Mouse (Mus musculus): Measurements from ENCODE around the gene Mark1.

Mark1 gene

DNA sequence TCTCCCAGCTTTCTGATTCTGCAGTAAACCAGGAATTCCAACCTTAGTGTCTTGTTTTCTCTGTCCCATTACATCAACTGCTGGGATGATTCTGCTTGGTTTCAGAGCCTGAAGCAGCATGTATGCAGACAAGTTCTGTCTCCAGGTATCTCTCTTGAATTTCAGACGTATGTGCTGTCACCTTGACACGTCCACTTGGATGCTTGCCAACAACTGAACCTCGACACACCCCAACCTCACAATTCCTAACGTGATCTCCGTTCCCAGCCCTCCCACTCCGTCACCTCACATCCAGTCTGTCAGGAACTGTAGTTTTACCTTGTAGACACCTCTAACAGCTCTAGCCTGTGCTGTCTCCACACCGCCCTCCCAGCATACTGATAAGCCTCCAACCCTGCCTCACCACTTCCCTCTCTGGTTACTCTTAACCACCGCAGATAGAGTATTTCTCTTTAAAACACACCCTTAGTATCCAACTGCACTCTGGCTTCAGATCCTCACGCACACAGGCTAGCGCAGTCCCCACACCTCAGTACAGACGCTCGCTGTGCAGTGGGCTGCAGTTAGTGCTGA, 36.2 kb downstream of the Mark1 start:
- no peak for DNase-seq (ENCODE audit: low read depth, low spot score)

DNA sequence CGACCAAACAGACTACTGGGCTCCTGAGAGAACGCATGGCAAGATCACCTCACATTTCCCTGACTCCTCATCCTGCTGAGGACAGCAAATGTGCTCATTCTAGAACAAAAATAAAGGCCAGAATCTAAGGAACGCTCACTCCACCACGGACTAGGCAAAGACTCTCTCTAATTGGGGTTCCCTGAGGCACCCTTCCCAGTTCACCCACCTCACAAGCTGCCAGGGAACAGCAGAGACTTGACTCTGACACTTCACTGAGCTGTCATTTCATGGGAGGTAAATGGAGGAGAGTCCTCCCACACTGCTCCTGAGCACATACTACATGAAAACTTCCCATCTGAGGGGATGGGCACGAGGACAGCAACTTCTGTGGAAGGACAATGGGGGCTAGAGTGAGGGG, 37.5 kb downstream of the Mark1 start:
- DNase-seq (ENCODE audit: low read depth, low spot score): no peak

GRCm38 (mm10) chr1:184958818-184959217, 40.6 kb downstream of the Mark1 start:
- no peak for DNase-seq (ENCODE audit: low read depth, low spot score)

- no peak for DNase-seq (ENCODE audit: low read depth, low spot score)
Measured at GRCm38 (mm10) chr1:184958388-184958787, 41.0 kb downstream of the Mark1 start.

- DNase-seq (ENCODE audit: low read depth, low spot score): no peak
Measured at GRCm38 (mm10) chr1:184951758-184952157, 47.6 kb downstream of the Mark1 start.

- no peak for DNase-seq (ENCODE audit: low read depth, low spot score)
Measured at GRCm38 (mm10) chr1:184951057-184951456, 48.3 kb downstream of the Mark1 start.

- no peak for DNase-seq (ENCODE audit: low read depth, low spot score)
Measured at GRCm38 (mm10) chr1:184938106-184938505, 61.3 kb downstream of the Mark1 start.

DNA sequence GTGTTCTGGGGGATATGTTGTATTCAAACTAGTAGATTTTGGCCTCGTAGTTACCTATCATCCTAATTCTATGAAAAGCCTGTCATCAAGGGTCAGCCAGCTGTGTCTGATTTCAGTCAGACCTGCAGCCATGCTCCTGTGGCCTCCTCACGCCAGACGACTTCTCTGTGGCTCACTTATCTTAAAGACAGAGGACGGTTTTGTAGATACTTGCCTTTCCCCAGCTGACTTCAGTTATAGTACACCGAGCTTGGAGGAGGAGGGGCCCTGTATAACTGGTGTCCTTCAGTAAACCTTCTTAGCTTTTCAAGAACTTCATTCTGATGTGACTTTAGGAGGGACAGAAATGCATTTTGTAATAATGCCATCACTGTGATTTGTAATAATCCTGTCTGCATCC, 63.4 kb downstream of the Mark1 start:
- no peak for DNase-seq (ENCODE audit: low read depth, low spot score)

DNA sequence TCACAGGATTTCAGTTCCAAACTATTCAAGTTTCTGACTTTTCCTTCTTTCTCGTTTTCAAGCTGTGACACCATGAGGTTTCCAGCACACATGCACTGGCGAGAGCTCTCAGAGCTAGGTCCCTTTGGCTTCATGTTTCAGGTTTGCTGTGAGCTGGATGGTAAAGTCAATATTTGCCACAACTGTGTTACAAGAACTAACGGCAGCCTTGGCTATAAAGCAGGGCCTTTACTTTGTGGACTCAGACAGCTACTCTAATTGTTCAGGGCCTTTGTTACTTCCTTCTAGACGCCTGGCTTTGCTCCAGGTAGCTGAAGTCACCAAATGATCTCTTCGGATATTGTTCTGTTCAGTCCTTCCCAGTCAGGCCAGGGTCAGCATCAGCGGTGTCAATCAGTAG, 63.9 kb downstream of the Mark1 start:
- DNase-seq (ENCODE audit: low read depth, low spot score): no peak

- DNase-seq (ENCODE audit: low read depth, low spot score): no peak
Measured at GRCm38 (mm10) chr1:184931097-184931496, 68.3 kb downstream of the Mark1 start.

DNA sequence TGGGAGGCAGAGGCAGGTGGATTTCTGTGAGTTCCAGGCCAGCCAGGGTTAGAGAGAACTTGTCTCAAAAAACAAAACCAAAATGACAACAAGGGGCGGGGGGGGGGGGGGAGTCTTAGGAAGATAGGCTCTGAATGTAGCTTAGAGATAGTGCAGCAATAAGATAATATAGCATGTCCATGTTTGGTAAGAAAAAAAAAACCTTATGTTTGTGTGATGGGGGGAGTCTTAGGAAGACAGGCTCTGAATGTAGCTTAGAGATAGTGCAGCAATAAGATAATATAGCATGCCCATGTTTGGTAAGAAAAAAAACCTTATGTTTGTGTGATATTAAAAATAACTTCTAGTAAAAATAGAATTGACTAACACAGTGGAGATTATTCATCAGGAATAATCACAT, 71.0 kb downstream of the Mark1 start:
- DNase-seq (ENCODE audit: low read depth, low spot score): no peak

GRCm38 (mm10) chr1:184927911-184928310, 71.5 kb downstream of the Mark1 start:
- DNase-seq (ENCODE audit: low read depth, low spot score): no peak

DNA sequence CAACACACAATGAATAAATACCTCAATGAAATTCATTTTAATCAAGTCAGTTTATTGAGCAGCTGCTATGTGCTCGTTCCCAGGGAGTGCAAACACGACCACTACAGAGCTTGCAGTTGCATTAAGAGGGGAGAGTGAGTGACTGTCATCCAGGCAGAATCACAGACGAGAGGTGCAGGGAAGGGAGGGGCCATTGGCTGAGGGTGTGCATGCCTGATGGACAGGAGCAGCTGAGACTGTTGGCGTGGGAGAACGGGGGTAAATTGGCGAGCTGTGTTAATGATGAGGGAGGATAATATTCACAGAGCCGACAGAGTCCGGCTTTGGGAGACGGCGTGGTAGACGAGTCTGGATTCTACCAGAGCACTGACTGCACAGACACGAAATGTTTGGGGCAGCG, 76.5 kb downstream of the Mark1 start:
- DNase-seq (ENCODE audit: low read depth, low spot score): no peak

- DNase-seq (ENCODE audit: low read depth, low spot score): no peak
Measured at GRCm38 (mm10) chr1:184920057-184920456, 79.3 kb downstream of the Mark1 start.

- no peak for DNase-seq (ENCODE audit: low read depth, low spot score)
Measured at GRCm38 (mm10) chr1:184918227-184918888, 81.0 kb downstream of the Mark1 start.

- DNase-seq (ENCODE audit: low read depth, low spot score): no peak
Measured at GRCm38 (mm10) chr1:184912336-184912735, 87.0 kb downstream of the Mark1 start.

DNA sequence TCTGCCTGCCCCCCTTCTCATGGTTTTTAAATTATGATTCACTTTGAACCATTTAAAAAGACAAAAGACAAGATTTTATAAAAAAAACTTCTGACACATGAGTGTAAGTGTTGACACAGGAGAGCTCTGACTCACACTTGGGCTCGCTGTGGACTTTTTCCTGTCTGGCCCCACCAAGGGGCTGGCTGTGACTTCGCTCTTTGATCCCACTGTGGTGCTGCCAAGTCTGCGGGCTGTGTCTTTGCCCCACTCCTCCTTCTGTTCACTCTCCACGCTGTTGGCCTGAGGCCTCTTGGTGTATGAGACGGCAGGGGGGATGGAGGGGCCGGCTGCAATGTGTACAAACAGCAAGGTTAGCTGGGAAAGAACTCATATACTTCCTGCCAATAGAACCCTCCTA, 87.5 kb downstream of the Mark1 start:
- no peak for DNase-seq (ENCODE audit: low read depth, low spot score)

DNA sequence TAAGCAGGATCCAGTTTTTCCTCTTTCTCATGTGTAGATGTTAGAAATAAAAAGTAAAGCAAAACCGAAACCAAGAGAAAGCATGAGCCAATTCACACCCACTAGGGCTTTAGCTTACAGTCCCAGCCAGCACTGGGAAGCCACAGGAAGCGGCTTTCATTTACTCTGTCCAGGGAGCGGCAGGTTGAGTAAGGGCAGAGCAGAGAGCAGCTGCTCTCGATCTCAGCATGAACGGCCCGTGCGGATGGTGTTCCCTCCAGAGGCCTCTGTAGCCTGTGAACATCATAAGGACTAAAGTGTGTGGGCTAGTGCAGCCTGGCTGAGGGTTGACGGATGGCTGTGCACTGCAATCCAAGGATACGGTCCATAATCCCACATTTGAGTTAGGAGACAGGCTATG, 90.8 kb downstream of the Mark1 start:
- DNase-seq (ENCODE audit: low read depth, low spot score): no peak

DNA sequence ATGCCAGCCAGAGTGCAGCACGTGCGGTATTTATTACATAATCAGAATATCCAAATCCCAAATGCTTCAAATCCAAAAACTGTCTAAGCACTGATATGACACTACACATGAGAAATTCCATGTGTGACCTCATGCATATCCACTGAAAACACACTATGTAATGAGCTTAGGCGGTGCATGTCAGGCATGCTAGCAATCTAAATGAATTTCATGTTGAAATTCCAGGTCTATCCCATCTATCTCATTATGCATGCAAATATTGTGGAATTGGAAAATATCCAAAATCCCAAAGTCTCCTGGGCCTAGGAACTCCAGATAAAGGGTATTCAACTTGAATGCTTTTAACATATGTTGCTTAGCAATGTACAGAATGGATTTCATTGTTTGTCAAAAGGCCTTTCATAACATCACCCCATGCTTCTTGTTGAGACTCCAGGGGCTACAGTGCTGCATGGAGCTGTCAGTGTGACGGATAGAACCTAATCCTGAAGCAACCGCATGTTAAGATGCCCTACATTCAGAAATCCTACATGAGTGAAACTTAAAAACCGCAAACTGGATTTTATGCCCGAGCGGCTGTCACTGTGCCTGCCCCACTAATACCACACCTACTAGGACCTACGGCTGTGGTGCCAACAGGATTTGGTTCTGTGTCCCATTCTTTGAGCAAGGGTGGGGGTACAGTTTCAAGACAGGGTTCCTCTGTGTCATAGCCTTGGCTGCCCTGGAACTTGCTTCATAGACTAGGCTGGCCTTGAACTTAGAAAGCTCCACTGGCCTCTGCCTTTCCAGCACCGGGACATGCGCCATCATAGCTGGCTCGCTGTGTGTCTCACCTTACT, 93.2 kb downstream of the Mark1 start:
- DNase-seq (ENCODE audit: low read depth, low spot score): no peak

DNA sequence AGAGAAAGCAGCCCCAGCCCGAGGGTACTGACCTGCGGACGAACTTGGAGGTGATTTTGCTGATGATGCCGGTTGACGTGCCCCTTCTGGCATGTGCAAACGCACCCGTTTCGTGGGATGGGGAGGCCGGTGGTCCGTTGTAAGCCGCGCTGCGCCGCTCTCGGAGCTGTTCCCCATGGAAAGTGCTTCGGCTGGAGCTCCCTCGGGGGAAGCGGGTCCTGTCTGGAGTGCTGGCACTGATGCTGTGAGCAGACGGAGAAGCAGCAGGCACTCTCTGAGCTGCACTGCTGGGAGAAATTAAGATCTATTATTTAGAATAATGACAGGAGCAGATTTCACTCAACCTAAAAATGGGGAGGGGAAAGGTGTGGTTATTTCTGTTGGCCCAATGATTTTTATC, 94.0 kb downstream of the Mark1 start:
- DNase-seq (ENCODE audit: low read depth, low spot score): no peak

DNA sequence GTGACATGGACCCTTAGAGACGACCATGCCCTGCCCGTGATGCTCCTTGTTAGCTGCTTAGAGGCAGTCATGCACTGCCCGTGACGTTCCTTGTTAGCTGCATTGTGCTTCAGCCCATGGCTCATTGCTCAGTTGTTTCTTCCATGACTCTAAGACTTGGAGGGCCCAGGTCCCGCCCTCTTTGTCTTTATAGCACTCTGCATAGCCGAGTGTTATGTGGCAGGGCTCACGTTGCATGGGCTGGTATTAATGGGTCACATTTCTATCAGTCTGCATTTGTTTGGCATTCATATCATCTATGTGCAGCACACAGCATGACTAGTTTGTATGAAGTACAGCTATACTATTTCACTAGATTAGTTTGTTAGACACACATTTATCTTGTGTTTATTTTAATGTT, 95.7 kb downstream of the Mark1 start:
- no peak for DNase-seq (ENCODE audit: low read depth, low spot score)

- DNase-seq (ENCODE audit: low read depth, low spot score): no peak
Measured at GRCm38 (mm10) chr1:184902886-184903285, 96.5 kb downstream of the Mark1 start.

- DNase-seq (ENCODE audit: low read depth, low spot score): no peak
Measured at GRCm38 (mm10) chr1:184897350-184897749, 102.0 kb downstream of the Mark1 start.
